Mouse (Mus musculus) neural tube, postnatal 0 days (tissue): ENCODE data around the gene Cbln1. TPM values are rescaled to one million over a fixed set of nuclear protein-coding genes. Genes with fewer than 3 reads are reported as not detected.

ENCODE experiments used
- polyA plus RNA-seq: library from polyadenylated mRNA; unstranded; fragments of >200 nt; fragmentation: Nextera tagmentation; extraction: Ambion mirVana; gene quantifications from 2 replicates; pipeline ENCODE4 v1.2.1, GENCODE M21; 2015

Gene Cbln1
- polyA plus RNA-seq, result 28.4 and 32.0 TPM in 2 replicates

GRCm38 (mm10) chr8:87472271-87473236 is at the start of gene Cbln1:
Cbln1 (minus strand) TSS chr8:87472609.

Other genes starting within 250 kb of the Cbln1 start
- not detected in 2 replicates for gene 4933402J07Rik, start 91.2 kb upstream of the Cbln1 start, polyA plus RNA-seq